Mouse (Mus musculus) CH12.LX (cell line): ENCODE measurements at regions not wholly inside any gene's neighbourhood (a gene's known extent, or its start where the extent isn't known, plus 50 kb on each side); places are given as distances from the start of the nearest gene placed in this dataset.

Experiments used
- DNase-seq: peaks from one replicate; pipeline ENCODE4 v3.0.0-alpha.2; 2013; ENCODE audit errors: extremely low read depth
- H3K27ac ChIP-seq: 2 replicates; pipeline ENCODE4 v1.5.1; 2012; ENCODE audit warnings: low read depth, mild to moderate bottlenecking, control low read depth, moderate library complexity; ENCODE audit not compliant: insufficient read depth
- H3K27me3 ChIP-seq: replicated peaks from 2 replicates; pipeline ENCODE3; 2012; ENCODE audit warnings: inconsistent platforms
- H3K36me3 ChIP-seq, 2 experiments: replicated peaks in 1 of 2; 2 replicates each; pipeline versions ENCODE3 to v1.6.1; 2012; ENCODE audit warnings: inconsistent platforms in 1 of 2, low read length in 1 of 2, mild to moderate bottlenecking in 1 of 2, mixed read lengths in 1 of 2, moderate library complexity in 1 of 2; ENCODE audit not compliant: control insufficient read depth in 1 of 2, insufficient read depth in 1 of 2
- H3K4me1 ChIP-seq, 2 experiments: 2 replicates each; pipeline ENCODE4 v1.6.1; 2012; ENCODE audit warnings: inconsistent platforms in 1 of 2, moderate library complexity in 1 of 2; ENCODE audit not compliant: insufficient read depth in 2 of 2, control insufficient read depth in 1 of 2
- H3K4me2 ChIP-seq: 2 replicates; pipeline ENCODE4 v1.6.1; 2012; ENCODE audit warnings: low read depth, mild to moderate bottlenecking, control low read depth; ENCODE audit not compliant: poor library complexity, insufficient read depth, severe bottlenecking
- H3K4me3 ChIP-seq, 3 experiments: fragments of 150-350 bp in 1 of 3; sonication (generic) in 1 of 3; replicated peaks in 1 of 3; 2 replicates each; pipeline versions ENCODE3 to v1.5.1; 2011 to 2012; ENCODE audit warnings: low read depth in 2 of 3, low read length in 2 of 3, mild to moderate bottlenecking in 2 of 3, moderate library complexity in 2 of 3, control low read depth in 1 of 3, improper control_type of control experiment in 1 of 3, inconsistent platforms in 1 of 3, mixed read lengths in 1 of 3; ENCODE audit not compliant: poor library complexity in 1 of 3
- H3K79me2 ChIP-seq: replicated peaks from 2 replicates; pipeline ENCODE4 v1.6.1; 2012; ENCODE audit warnings: mild to moderate bottlenecking, moderate library complexity; ENCODE audit not compliant: control insufficient read depth, poor library complexity, insufficient read depth, severe bottlenecking; ENCODE audit errors: extremely low read depth
- H3K9ac ChIP-seq: 2 replicates; pipeline ENCODE4 v1.6.1; 2012; ENCODE audit warnings: low read depth, mild to moderate bottlenecking, control low read depth, moderate library complexity; ENCODE audit not compliant: insufficient read depth
- H3K9me3 ChIP-seq: replicated peaks from 2 replicates; pipeline ENCODE3; 2012; ENCODE audit warnings: low read length, inconsistent platforms, mixed read lengths
- BHLHE40 ChIP-seq: IDR thresholded peaks from 2 replicates; pipeline ENCODE4 v1.6.1; 2011; ENCODE audit warnings: mild to moderate bottlenecking, low read depth, low read length, improper control_type of control experiment
- CHD2 ChIP-seq: IDR thresholded peaks from 2 replicates; pipeline ENCODE4 v1.6.1; 2011; ENCODE audit warnings: low read length, improper control_type of control experiment
- CTCF ChIP-seq, 2 experiments: IDR thresholded peaks in 1 of 2; conservative IDR thresholded peaks in 1 of 2; 2 replicates each; pipeline ENCODE4 v1.5.1; 2011 to 2012; ENCODE audit warnings: low read depth in 2 of 2, low read length in 2 of 2, improper control_type of control experiment in 1 of 2, inconsistent platforms in 1 of 2, mild to moderate bottlenecking in 1 of 2, moderate library complexity in 1 of 2
- E2F4 ChIP-seq: IDR thresholded peaks from 2 replicates; pipeline ENCODE4 v1.6.1; 2011; ENCODE audit warnings: low read depth, low read length, improper control_type of control experiment; ENCODE audit not compliant: insufficient replicate concordance
- IRF4 ChIP-seq: IDR thresholded peaks from 2 replicates; pipeline ENCODE4 v1.6.1; 2014; ENCODE audit warnings: low read depth, mild to moderate bottlenecking, inconsistent platforms, low read length, improper control_type of control experiment
- JUN ChIP-seq: IDR thresholded peaks from 2 replicates; pipeline ENCODE4 v1.6.1; 2011; ENCODE audit warnings: low read depth, mild to moderate bottlenecking, low read length, improper control_type of control experiment, moderate library complexity; ENCODE audit not compliant: insufficient read depth
- MAFK ChIP-seq: IDR thresholded peaks from 2 replicates; pipeline ENCODE4 v1.6.1; 2011; ENCODE audit warnings: low read length, improper control_type of control experiment; ENCODE audit not compliant: insufficient replicate concordance
- MAZ ChIP-seq: IDR thresholded peaks from 2 replicates; pipeline ENCODE4 v1.6.1; 2012; ENCODE audit warnings: low read depth, mild to moderate bottlenecking, inconsistent platforms, low read length, improper control_type of control experiment, moderate library complexity
- MXI1 ChIP-seq: IDR thresholded peaks from 2 replicates; pipeline ENCODE4 v1.6.1; 2011; ENCODE audit warnings: mild to moderate bottlenecking, low read depth, low read length, improper control_type of control experiment
- MYC ChIP-seq: IDR thresholded peaks from 2 replicates; pipeline ENCODE4 v1.6.1; 2011; ENCODE audit warnings: low read depth, mild to moderate bottlenecking, improper control_type of control experiment, low read length
- NRF1 ChIP-seq: IDR thresholded peaks from 2 replicates; pipeline ENCODE4 v1.6.1; 2014; ENCODE audit warnings: low read depth, mild to moderate bottlenecking, inconsistent platforms, low read length, improper control_type of control experiment, moderate library complexity
- PAX5 ChIP-seq: IDR thresholded peaks from 2 replicates; pipeline ENCODE4 v1.6.1; 2012; ENCODE audit warnings: low read length, inconsistent platforms, mixed read lengths
- POLR2A ChIP-seq: IDR thresholded peaks from 2 replicates; pipeline ENCODE4 v1.6.1; 2011; ENCODE audit warnings: low read depth, mild to moderate bottlenecking, improper control_type of control experiment, low read length
- POLR2AphosphoS2 ChIP-seq: IDR thresholded peaks from 2 replicates; pipeline ENCODE4 v1.6.1; 2011; ENCODE audit warnings: low read depth, low read length, improper control_type of control experiment
- RCOR1 ChIP-seq: conservative IDR thresholded peaks from 2 replicates; pipeline ENCODE4 v1.6.1; 2012; ENCODE audit warnings: low read depth, mild to moderate bottlenecking, inconsistent platforms, low read length, improper control_type of control experiment
- SIN3A ChIP-seq: IDR thresholded peaks from 2 replicates; pipeline ENCODE4 v1.6.1; 2012; ENCODE audit warnings: low read length, improper control_type of control experiment, inconsistent platforms
- SMC3 ChIP-seq: IDR thresholded peaks from 2 replicates; pipeline ENCODE4 v1.6.1; 2011; ENCODE audit warnings: low read depth, low read length, improper control_type of control experiment
- TCF12 ChIP-seq: IDR thresholded peaks from 2 replicates; pipeline ENCODE4 v1.6.1; 2014; ENCODE audit warnings: low read depth, mild to moderate bottlenecking, inconsistent platforms, low read length, improper control_type of control experiment
- UBTF ChIP-seq: IDR thresholded peaks from 2 replicates; pipeline ENCODE4 v1.6.1; 2012; ENCODE audit warnings: low read depth, mild to moderate bottlenecking, inconsistent platforms, low read length, improper control_type of control experiment, moderate library complexity
- USF1 ChIP-seq: IDR thresholded peaks from 2 replicates; pipeline ENCODE4 v1.6.1; 2014; ENCODE audit warnings: low read depth, mild to moderate bottlenecking, inconsistent platforms, low read length, improper control_type of control experiment
- USF2 ChIP-seq: conservative IDR thresholded peaks from 2 replicates; pipeline ENCODE4 v1.6.1; 2011; ENCODE audit warnings: low read depth, low read length, improper control_type of control experiment
- ZKSCAN1 ChIP-seq: IDR thresholded peaks from 2 replicates; pipeline ENCODE4 v1.6.1; 2012; ENCODE audit warnings: low read depth, inconsistent platforms, low read length, improper control_type of control experiment, borderline replicate concordance
- ZNF384 ChIP-seq: IDR thresholded peaks from 2 replicates; pipeline ENCODE4 v1.6.1; 2012; ENCODE audit warnings: low read depth, low read length, improper control_type of control experiment, inconsistent platforms
- dilution Hi-C: fragments of 300-500 bp; cut with MboI; formaldehyde crosslinking; loops from 2 replicates; pipeline ENCODE4 v1.14.3; 2020; ENCODE audit warnings: low sequenced_read_pairs; ENCODE audit not compliant: extremely low pct_unique_long_range_greater_than_20kb, extremely low pct_ligation_motif_present
- in situ Hi-C: fragments of 300-500 bp; cut with MboI; formaldehyde crosslinking; loops from 3 replicates; pipeline ENCODE4 v1.14.3; 2019; ENCODE audit warnings: low sequenced_read_pairs, low pct_ligation_motif_present, low pct_unique_long_range_greater_than_20kb, mixed read lengths

DNA sequence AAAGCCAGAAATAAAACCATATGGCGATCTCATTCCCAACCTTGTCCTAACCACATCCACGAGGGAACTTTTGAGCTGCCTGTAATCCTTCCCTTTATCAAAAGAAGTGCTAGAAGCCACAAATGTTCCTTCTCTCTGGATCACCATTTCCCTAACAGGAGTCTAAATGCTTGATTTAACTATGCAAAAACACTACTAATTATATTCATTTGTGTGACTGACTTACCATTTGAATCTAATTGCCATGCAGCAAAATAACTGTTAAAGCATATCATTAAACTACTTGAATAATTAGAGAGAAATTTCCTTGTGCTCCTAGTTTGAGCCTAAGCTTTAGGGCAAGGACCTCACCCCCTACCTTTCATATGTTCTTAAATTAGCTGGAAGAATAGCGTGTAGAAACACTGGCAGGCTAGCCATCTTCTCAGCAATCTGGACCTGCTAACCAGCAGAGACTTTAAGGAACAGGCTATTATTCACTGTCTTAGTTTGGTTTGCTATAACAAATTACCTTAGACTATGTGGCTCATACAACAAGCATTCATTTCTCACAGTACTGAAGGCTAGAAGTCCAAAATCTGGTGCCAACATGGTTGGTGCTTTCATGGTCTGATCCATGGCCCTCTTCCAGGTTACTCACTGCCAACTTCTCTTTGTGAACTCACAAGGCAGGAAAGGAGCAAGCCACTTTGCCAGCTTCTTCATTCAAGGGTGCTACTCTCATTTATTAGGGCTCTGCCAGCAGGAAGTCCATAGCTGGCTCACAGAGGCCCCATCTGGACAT lies 183.7 kb downstream of the Rpl36a-ps1 start:
- no peaks in the 10 kb centered on the region for H3K4me1 ChIP-seq
- dilution Hi-C loops: no loop called here
- TF ChIP-seq CHD2 (no peak), USF2 (no peak), UBTF (no peak), E2F4 (no peak), RCOR1 (no peak), USF1 (no peak), NRF1 (no peak), POLR2AphosphoS2 (no peak), POLR2A (no peak), MXI1 (no peak), MAZ (no peak), TCF12 (no peak), ZKSCAN1 (no peak), IRF4 (no peak), MAFK (no peak), CTCF (conservative IDR thresholded peaks at IDR 0.05 in 1 of 2, IDR thresholded peaks at IDR 0.05 in 1 of 2; ENCODE audit: low read depth in 2 of 2, low read length in 2 of 2) (no peak), SMC3 (no peak), PAX5 (no peak), MYC (no peak)

DNA sequence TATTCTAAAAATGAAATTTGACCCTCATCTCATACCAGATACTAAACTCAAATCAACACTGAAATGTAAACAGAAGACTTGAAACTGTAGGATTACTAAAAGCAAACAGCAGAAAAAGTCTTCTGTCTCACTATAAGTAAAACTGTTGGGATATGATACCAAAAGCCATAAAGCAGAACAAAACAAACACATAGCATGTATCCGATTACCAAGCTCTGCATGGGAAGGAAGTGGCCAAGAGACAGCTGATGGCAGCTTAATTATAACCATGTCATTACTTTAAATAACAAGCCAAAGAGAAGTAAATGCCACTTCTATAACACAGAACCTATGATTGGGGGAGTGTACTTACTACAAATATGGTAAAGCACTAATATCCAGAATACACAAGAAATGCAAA lies 186.0 kb downstream of the Rpl36a-ps1 start:
- no peak for DNase-seq
- in situ Hi-C loops: no loop called here
- no peak for TF ChIP-seq MAFK
- no peak for TF ChIP-seq USF2
- no peak for TF ChIP-seq SMC3
- TF ChIP-seq SIN3A: no peak
- TF ChIP-seq TCF12: no peak
- TF ChIP-seq MXI1: no peak
- no peak for TF ChIP-seq JUN
- TF ChIP-seq BHLHE40: no peak
- TF ChIP-seq ZNF384: no peak
- Histone ChIP-seq H3K79me2 (no peaks in the 10 kb centered on the region), H3K27me3 (no peaks in the 10 kb centered on the region), H3K27ac (no peak overlapping the region), H3K36me3 (no peaks in the 10 kb centered on the region), H3K4me3 (no peak overlapping the region), H3K4me2 (no peak overlapping the region), H3K4me1 (no peaks in the 10 kb centered on the region), H3K9ac (no peak overlapping the region), H3K9me3 (peaks cover 22% of the 10 kb centered on the region)
- dilution Hi-C loops: no loop called here

More for the DNA sequence above, 183.7 kb downstream of the Rpl36a-ps1 start:
- no peaks in the 10 kb centered on the region for H3K79me2 ChIP-seq
- no peak overlapping the region for H3K27ac ChIP-seq
- H3K36me3 ChIP-seq: no peaks in the 10 kb centered on the region
- peaks cover 17% of the 10 kb centered on the region for H3K9me3 ChIP-seq
- DNase-seq: no peak
- in situ Hi-C loops: no loop called here
- H3K27me3 ChIP-seq: no peaks in the 10 kb centered on the region
- H3K4me3 ChIP-seq: no peak overlapping the region
- H3K9ac ChIP-seq: no peak overlapping the region
- no peak overlapping the region for H3K4me2 ChIP-seq
